Mouse (Mus musculus) thymus, postnatal 0 days (tissue): Measurements from ENCODE around the gene Polr1d. TPM values are rescaled to one million over a fixed set of nuclear protein-coding genes. Genes with fewer than 3 reads are reported as not detected.
A peak's percentile ranks its signal among the peaks of the same experiment; 100 is the strongest.

Experiments used
- DNase-seq: peaks from one replicate; pipeline ENCODE4 v3.0.0-alpha.2; 2015; ENCODE audit warnings: low spot score
- polyA plus RNA-seq: library from polyadenylated mRNA; unstranded; fragments of >200 nt; fragmentation: Nextera tagmentation; extraction: Ambion mirVana; gene quantifications from 2 replicates; pipeline ENCODE4 v1.2.1, GENCODE M21; 2015

The Polr1d gene
- polyA plus RNA-seq, 1 experiment from 2014 or later = 188 TPM

- DNase-seq = no peak
Observed at GRCm38 (mm10) chr5:147055572-147056245, 21.1 kb upstream of the Polr1d start.

DNA sequence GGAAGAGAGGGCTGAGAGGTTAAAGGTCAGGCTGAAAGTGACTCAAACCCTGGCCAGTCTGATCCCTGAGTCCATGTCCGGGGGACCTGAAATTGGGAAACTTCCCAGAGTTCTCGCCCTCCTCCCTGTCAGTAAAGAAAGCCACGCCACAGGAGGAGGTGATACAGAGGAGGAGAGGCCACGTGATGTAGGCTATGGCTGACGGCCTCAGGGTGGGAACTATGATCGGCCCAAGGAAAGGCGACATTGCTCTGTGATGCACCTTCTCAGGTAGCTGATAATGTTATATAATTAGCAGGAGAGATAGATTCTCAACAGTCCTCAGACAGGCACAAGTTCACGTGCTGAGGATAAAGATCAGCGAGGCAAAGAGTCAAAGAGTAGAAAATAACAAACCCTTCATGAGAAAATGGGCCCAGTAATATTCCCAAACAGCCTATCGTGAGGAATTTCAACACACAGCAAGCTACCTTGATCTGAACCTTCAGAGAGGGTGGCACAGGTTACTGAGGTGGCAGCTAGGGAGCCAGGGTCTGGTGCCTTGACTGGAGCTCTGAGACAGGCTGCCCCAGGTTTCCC, 20.0 kb upstream of the Polr1d start:
- DNase-seq = no peak

GRCm38 (mm10) chr5:147057626-147058414, 19.0 kb upstream of the Polr1d start:
- DNase-seq = no peak

DNA sequence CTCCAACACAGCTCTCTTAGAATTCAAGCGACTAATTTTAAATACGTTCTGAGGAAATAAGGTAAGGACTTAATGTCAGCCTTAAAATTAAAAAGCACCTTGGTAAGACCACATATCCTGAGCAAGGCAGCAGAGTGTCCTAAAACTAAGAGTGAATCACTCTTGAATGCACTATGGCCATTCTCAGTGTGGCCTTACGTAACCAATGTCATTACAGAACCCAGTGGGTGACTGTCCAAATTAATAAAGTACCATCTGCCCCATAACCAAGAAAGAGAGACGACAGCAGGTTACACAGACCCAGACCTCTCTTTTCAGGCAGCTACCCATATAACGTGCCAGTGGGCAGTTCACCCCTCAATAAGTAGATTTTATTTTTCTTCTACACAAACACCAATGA, 18.2 kb upstream of the Polr1d start:
- DNase-seq = no peak

DNA sequence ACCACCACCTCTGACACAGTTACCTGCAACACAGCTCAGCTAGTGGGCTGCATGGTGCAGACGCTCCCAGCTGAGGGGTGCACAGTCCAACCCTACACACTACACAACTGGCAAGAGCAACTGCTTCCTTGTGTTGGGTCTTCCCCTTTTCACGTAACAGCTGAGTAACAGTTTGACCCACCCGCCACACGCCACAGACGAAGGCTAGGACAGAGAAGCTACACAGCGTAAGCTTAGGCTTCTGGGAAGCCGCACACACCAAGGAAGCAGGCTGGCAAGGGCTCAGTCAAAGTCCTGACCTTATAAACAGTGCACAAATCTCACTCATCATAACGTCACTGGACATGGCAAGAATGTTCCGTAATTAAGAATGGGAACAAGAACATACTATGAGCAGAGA, 17.5 kb upstream of the Polr1d start:
- no peak for DNase-seq

DNA sequence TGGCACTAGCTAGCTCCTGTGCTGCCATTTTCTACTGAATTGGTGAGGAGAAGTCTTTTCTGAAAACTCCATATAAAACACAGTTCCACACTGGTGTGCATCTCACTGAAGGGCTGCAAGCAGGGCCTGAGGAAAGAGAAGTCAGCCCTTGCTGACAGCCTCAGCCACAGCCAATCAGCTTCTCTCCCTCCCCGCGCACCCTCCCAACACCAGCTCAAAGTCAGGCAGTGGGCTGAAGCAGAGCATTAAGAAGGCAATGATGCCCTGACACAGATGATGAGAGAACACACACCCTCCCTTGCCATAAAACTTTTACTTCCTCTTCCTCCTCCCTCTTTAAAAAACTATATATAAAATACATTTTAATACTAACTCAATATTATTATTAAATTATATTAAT, 16.8 kb upstream of the Polr1d start:
- peak; percentile 38 for DNase-seq

DNA sequence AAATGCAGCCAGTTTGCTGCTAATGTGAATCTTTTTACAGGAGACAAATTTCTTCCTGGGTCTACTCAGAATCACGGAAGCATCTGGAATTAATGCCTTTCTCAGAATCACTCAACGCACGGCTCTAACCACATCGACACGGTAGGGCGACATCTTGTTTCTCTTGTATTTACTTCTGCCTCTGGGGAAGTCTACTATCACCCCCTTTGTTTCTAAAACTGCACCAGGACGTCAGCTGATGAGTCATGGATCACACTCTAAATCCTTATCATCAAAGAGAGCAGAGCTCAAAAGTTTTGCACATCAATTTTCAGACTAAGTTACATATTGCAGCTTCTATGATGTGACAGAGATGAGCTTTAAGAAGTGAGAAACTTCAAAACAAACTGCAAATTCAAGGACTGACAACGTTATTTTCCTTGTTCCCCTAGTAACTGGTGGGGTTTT, 13.6 kb upstream of the Polr1d start:
- DNase-seq = peak; percentile 51

GRCm38 (mm10) chr5:147066129-147066528, 10.7 kb upstream of the Polr1d start:
- DNase-seq = no peak

GRCm38 (mm10) chr5:147066965-147067364, 9.9 kb upstream of the Polr1d start:
- DNase-seq = no peak

DNA sequence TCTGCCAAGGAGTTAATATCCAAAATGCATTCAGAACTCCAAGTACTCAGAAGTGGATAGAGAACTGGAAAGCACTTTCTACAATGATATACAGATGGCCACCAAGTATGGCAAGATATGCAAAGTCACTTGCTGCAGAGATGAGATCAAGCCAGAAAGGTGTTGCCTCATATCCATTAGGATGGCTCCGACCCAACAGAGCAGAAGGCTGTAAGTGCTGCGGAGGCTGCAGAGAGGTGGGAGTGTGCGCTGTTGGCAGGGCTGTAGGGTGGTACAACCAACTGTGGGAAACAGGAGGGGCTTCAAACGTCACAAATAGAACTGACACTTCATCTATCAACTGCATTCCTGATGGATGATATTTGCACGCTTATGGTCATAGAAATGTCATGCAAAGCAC, 8.0 kb upstream of the Polr1d start:
- DNase-seq = no peak

- no peak for DNase-seq
Observed at GRCm38 (mm10) chr5:147070791-147071516, 5.9 kb upstream of the Polr1d start.

DNA sequence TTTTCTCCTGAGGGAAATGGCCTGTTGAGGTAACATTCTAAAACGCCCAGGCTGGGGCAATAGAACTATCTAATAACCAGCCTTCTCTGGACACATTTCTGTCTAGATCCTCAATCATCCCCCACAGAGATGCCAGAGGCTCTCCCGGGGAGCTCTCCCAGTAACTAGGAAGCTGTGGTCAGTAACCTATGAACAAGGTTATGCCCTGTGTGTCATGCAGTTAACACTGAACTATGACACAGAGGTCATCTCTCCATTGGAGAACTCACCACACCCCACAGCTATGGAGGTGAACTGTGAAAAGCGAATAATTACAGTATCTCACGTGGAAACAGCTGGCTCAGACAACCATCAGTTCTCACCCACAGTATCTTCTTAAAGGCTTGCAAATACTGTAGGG, 5.0 kb upstream of the Polr1d start:
- no peak for DNase-seq

- no peak for DNase-seq
Observed at GRCm38 (mm10) chr5:147073805-147074204, 3.0 kb upstream of the Polr1d start.

GRCm38 (mm10) chr5:147075103-147076025, 1.5 kb upstream of the Polr1d start:
- peak; percentile 17 for DNase-seq

DNA sequence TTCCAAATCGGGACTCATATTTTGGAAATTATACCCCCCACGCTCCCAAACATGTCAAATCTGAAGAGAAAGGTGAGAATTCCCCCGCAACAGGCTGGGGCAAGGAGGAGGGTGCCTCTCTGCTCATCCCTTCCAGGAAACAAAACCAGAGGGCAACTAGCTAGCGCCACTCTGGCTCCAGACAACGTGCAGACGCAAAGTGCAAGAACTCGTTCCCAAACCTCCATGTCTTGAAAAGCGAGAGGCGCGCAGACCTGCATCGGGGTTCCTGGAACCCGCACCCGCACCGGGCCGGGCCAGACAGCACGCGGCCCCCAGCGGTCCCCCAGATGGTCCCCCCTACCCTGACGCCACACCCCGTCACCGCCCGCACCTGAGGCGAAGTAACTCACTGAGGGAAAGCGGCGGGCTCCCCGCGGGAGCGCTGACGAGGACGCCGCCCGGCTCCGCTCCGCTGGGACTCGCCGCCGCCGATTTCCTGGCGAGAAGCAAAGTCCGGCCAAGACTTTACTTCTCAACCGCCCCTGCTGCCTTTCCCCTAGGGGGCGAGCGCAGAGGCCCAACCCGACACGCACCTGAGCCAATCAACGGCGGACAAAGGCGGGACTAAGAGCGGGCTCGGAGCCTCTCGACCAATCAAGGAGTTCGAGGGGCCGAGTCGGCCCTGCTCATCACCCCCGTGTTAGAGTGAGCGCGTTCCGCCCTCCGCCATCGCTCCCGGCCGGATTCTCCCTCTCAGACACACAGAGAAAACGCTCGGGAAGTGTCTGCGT, 638 bp upstream of the Polr1d start, which contains the start of gene Lnx2:
Gene Lnx2 (minus strand): TSS at position 561 of the 773 bp plus-strand sequence.
- peak; percentile 98 for DNase-seq

GRCm38 (mm10) chr5:147077305-147078034, 620 bp downstream of the Polr1d start:
- DNase-seq = peak; percentile 94

GRCm38 (mm10) chr5:147078110-147078900, 1.5 kb downstream of the Polr1d start:
- DNase-seq = no peak

DNA sequence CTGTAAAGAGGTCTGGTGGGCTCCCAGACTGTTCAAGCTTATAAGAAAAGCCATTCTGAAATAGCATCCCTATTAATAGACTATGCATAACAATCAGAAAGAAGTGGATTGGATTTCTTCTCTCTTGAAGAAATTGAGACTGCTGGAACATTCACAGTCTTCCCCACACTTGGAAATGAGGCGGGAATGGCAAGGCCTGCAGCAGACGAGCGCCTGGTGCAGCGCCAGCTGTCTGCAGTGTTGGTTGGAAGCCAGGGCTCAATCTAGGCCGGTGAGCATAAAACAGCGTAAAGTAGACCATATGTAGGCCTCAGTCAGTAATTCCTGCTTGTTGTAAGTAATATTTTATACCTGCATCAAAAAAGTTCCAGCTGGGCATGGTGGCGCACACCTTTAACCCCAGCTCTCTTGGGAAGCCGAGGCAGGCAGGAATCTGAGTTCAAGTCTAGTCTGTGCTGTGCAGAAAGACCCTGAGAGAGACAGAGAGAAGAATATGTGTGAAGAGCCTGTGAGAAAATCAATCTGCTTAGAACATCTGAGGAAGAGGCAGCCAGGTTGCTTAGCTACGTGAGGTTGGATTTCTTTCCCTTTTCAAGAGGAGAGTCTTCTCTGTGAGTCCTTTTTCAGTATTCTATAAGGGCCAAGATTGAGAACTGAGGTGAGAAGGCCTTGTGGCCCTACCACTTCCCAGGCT, 8.5 kb downstream of the Polr1d start:
- no peak for DNase-seq
